Mouse (Mus musculus) neutrophil, adult 83 days (primary cell): ENCODE data around the gene Snx20. TPM values are rescaled to one million over a fixed set of nuclear protein-coding genes. Genes with fewer than 3 reads are reported as not detected.

Source experiments
- total RNA-seq, 2 experiments: library from RNA; stranded (reverse); gene quantifications; one replicate each; pipeline ENCODE4 v1.2.4; 2023

Gene Snx20
- total RNA-seq, result 10 to 100 TPM; 86.5 to 99.5 TPM

GRCm38 (mm10) chr8:88635474-88636397 lies at the start of gene Snx20:
Gene Snx20 (minus strand): TSS chr8:88636128.

GRCm38 (mm10) chr8:88646837-88647778 lies 11.2 kb upstream of the Snx20 start, which contains the start of gene Nod2:
Gene Nod2 (plus strand): TSS chr8:88647315.

Other genes with a start within 250 kb of the Snx20 start
- gene Nkd1, start 114.8 kb downstream of the Snx20 start, total RNA-seq, result not detected
- gene Nod2, start 11.2 kb upstream of the Snx20 start, total RNA-seq, result 10 to 100 TPM; 10.5 to 12.3 TPM
- 10 to 100 TPM; 40.1 to 40.9 TPM for gene Cyld, start 60.9 kb upstream of the Snx20 start, total RNA-seq